Mouse (Mus musculus) heart, postnatal 0 days (tissue): ENCODE measurements around the gene Ramp3.

ENCODE experiments used
- CTCF ChIP-seq: IDR thresholded peaks from 2 replicates; pipeline ENCODE4 v1.5.1; 2016; ENCODE audit warnings: antibody characterized with exemption, control low read depth, low read depth
- EP300 ChIP-seq: IDR thresholded peaks from 2 replicates; pipeline ENCODE4 v1.6.1; 2016; ENCODE audit warnings: antibody characterized with exemption, low read depth

DNA sequence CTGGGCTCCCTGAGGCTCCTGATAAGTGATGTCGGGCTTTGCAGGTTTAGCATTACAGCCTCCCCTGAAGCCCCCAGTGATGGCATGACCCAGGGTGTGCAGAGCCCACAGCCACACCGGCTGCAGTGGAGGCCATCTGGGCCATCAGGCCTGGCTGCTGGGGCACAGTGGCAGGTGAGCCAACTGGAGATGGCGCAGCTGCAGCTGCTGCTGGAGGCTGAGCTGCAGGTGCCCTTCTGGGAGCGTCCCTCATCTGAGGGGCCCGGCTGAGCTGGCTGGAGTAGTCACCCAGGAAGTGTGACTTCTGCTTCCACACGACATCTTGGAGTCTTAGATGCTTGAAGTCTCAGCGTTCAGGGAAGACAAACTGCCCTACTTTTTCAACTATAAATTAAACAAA lies 7.8 kb upstream of the Ramp3 start:
- TF ChIP-seq EP300 (no peak), CTCF (no peak)
